Mouse (Mus musculus) brain, embryonic 14.5 days (tissue): ENCODE data around the gene Mthfd2l.

Experiments
- CTCF ChIP-seq: fragments of 200-500 bp; IDR thresholded peaks from 2 replicates; pipeline ENCODE4 v1.5.1; 2012; ENCODE audit warnings: inconsistent platforms, mild to moderate bottlenecking, moderate library complexity, borderline replicate concordance; ENCODE audit not compliant: insufficient read depth, insufficient read length; ENCODE audit errors: extremely low read depth
- POLR2A ChIP-seq: fragments of 200-500 bp; IDR thresholded peaks from 2 replicates; pipeline ENCODE4 v1.6.1; 2012; ENCODE audit warnings: mild to moderate bottlenecking, inconsistent platforms, borderline replicate concordance; ENCODE audit not compliant: poor library complexity, insufficient read depth, insufficient read length, severe bottlenecking; ENCODE audit errors: extremely low read depth

DNA sequence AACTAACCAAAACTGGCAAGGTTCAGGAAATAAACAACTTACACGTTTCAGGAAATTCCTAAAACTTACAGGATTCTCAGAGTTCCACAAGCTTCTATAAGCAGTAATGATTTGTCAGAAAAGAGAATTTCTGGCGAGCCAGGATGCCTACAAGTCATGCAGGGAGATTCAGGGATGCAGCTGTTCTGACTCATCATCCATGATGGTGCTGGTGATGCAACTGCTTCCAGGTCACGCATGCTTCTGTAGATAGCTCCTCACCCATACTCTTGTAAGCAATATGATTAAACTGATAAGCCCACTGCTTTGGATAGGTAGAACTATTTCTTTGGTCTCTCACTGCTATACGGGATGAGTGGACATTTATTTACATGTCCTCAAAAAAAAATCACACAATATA lies 57.7 kb downstream of the Mthfd2l start:
- TF ChIP-seq POLR2A (no peak), CTCF (no peak)
